Mouse (Mus musculus) liver, postnatal 0 days (tissue): ENCODE data around the gene Gm20388. TPM values are rescaled to one million over a fixed set of nuclear protein-coding genes. Genes with fewer than 3 reads are reported as not detected.
A peak's percentile ranks its signal among the peaks of the same experiment; 100 is the strongest.

Experiments
- ATAC-seq: fragments of 200-750 bp; cut with Nextera tagmentation; 2 replicates; pipeline ENCODE4 v1.8.0; 2017; ENCODE audit warnings: mild to moderate bottlenecking, moderate library complexity
- DNase-seq: peaks from one replicate; pipeline ENCODE4 v3.0.0-alpha.2; 2016
- H3K27ac ChIP-seq: fragments of 300-500 bp; sonication (generic); 2 replicates; pipeline ENCODE4 v1.5.1; 2014; ENCODE audit warnings: antibody characterized with exemption, moderate library complexity, mild to moderate bottlenecking, low read depth
- H3K27me3 ChIP-seq: fragments of 300-500 bp; sonication (generic); 2 replicates; pipeline ENCODE4 v1.6.1; 2014; ENCODE audit warnings: low read length, control low read depth, mixed read lengths; ENCODE audit not compliant: insufficient read depth
- H3K36me3 ChIP-seq: fragments of 300-500 bp; sonication (generic); replicated peaks from 2 replicates; pipeline ENCODE4 v1.6.1; 2014; ENCODE audit warnings: mild to moderate bottlenecking, control low read depth, low read length, moderate library complexity, mixed read lengths; ENCODE audit not compliant: insufficient read depth
- H3K4me1 ChIP-seq: fragments of 300-500 bp; sonication (generic); 2 replicates; pipeline ENCODE4 v1.6.1; 2014; ENCODE audit warnings: antibody characterized with exemption, mild to moderate bottlenecking, control low read depth; ENCODE audit not compliant: insufficient read depth
- H3K4me2 ChIP-seq: fragments of 300-500 bp; sonication (generic); 2 replicates; pipeline ENCODE4 v1.6.1; 2014; ENCODE audit warnings: low read depth, mild to moderate bottlenecking, low read length, moderate library complexity, mixed read lengths
- H3K4me3 ChIP-seq: fragments of 300-500 bp; sonication (generic); 2 replicates; pipeline ENCODE4 v1.5.1; 2014; ENCODE audit warnings: low read depth, low read length
- H3K9ac ChIP-seq: fragments of 300-500 bp; sonication (generic); replicated peaks from 2 replicates; pipeline ENCODE4 v1.6.1; 2014; ENCODE audit warnings: mild to moderate bottlenecking, moderate library complexity
- H3K9me3 ChIP-seq: fragments of 300-500 bp; sonication (generic); 2 replicates; pipeline ENCODE4 v1.6.1; 2016; ENCODE audit warnings: mild to moderate bottlenecking, control low read depth, low read length, mixed read lengths
- CTCF ChIP-seq: sonication (generic); IDR thresholded peaks from 2 replicates; pipeline ENCODE4 v1.5.1; 2016; ENCODE audit warnings: antibody characterized with exemption, low read depth
- EP300 ChIP-seq: IDR thresholded peaks from 2 replicates; pipeline ENCODE4 v1.6.1; 2016; ENCODE audit warnings: antibody characterized with exemption, low read depth, mild to moderate bottlenecking
- WGBS: fragments of 180-500 bp; shearing (Covaris S2); extraction: QIAGEN DNeasy Blood & Tissue Kit; methylation state at CpG from one replicate; pipeline ENCODE4 v1.1.7; 2014; ENCODE audit not compliant: insufficient replicate concordance; 5-methylcytosine and 5-hydroxymethylcytosine counted together
- polyA plus RNA-seq: library from polyadenylated mRNA; unstranded; fragments of >200 nt; fragmentation: Nextera tagmentation; extraction: Ambion mirVana; gene quantifications from 2 replicates; pipeline ENCODE4 v1.2.1, GENCODE M21; 2015

The Gm20388 gene
- polyA plus RNA-seq, 1 experiment from 2014 or later = not detected

- DNase-seq (no peak), ATAC-seq (peak; percentile 87)
- Histone ChIP-seq H3K27ac (peak overlapping the region; percentile 60), H3K4me3 (no peak overlapping the region), H3K27me3 (no peaks in the 10 kb centered on the region), H3K9me3 (peaks cover 5% of the 10 kb centered on the region; the same call in 1 of the 2 replicates), H3K9ac (no peak overlapping the region), H3K36me3 (no peaks in the 10 kb centered on the region), H3K4me2 (no peak overlapping the region), H3K4me1 (no peaks in the 10 kb centered on the region)
- WGBS = 73% methylated on average over 5 of the region's 5 CpGs
- TF ChIP-seq CTCF (no peak), EP300 (no peak)
Measured at GRCm38 (mm10) chr8:120243916-120244451, 333.3 kb downstream of the Gm20388 start.

DNA sequence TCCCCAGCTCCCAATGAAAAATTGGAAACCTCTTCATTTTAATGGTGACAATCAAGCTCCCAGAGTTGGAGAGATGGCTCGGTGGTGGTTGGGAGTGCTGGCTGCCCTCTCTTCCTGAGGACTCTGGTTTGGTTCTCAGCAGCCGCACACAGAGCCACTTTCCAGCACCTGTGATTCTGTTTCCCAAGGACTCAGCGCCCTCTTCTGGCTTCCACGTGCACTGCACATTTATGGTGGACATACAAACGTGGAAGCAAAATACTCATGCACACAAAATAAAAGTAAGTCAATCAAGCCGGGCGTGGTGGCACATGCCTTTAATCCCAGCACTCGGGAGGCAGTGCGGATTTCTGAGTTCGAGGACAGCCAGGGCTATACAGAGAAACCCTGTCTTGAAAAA is 333.9 kb downstream of the Gm20388 start:
- 87% methylated on average over 10 of the region's 10 CpGs for WGBS
- DNase-seq (no peak), ATAC-seq (no peak)
- H3K4me2 ChIP-seq = no peak overlapping the region
- 0 out of 2 replicates have a peak overlapping the region, but pooled peaks have one; percentile 34 for H3K27ac ChIP-seq
- H3K4me3 ChIP-seq = no peak overlapping the region
- H3K9me3 ChIP-seq = peaks cover 5% of the 10 kb centered on the region; the same call in 1 of the 2 replicates
- H3K36me3 ChIP-seq = no peaks in the 10 kb centered on the region
- no peaks in the 10 kb centered on the region for H3K27me3 ChIP-seq
- TF ChIP-seq CTCF = peak; percentile 42
- no peak for TF ChIP-seq EP300
- H3K4me1 ChIP-seq = no peaks in the 10 kb centered on the region
- H3K9ac ChIP-seq = no peak overlapping the region

DNA sequence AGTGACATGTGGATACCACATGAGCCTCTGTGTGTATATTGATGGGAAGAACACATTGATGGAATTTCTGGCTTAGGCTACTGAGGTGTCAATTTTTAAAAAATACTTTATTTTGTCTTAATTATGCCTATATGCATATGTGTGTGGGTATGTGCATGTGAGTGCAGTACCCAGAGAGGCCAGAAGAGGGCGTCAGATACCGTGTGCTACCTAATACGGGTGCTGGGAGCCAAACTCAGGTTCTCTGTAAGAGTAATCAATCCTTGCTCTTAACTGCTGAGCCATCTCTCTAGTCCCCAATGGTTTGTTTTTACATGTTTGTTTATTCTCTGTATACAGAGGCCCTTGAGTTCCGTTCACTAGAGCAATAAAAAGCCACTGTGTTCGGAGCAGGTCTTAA is 337.0 kb downstream of the Gm20388 start:
- Histone ChIP-seq H3K4me3 (no peak overlapping the region), H3K27ac (no peak overlapping the region), H3K4me1 (no peaks in the 10 kb centered on the region), H3K4me2 (no peak overlapping the region), H3K9ac (no peak overlapping the region), H3K36me3 (no peaks in the 10 kb centered on the region), H3K27me3 (no peaks in the 10 kb centered on the region), H3K9me3 (peaks cover 5% of the 10 kb centered on the region; the same call in 1 of the 2 replicates)
- 76% methylated on average over 5 of the region's 5 CpGs for WGBS
- TF ChIP-seq CTCF = peak; percentile 50
- TF ChIP-seq EP300 = no peak
- ATAC-seq (no peak), DNase-seq (no peak)

- Histone ChIP-seq H3K4me2 (no peak overlapping the region), H3K4me1 (no peaks in the 10 kb centered on the region), H3K9ac (no peak overlapping the region), H3K27me3 (no peaks in the 10 kb centered on the region), H3K9me3 (peaks cover 5% of the 10 kb centered on the region; the same call in 1 of the 2 replicates), H3K36me3 (no peaks in the 10 kb centered on the region), H3K4me3 (no peak overlapping the region), H3K27ac (no peak overlapping the region)
- DNase-seq (no peak), ATAC-seq (no peak)
- WGBS = 77% methylated on average over 7 of the region's 7 CpGs
- TF ChIP-seq CTCF = no peak
- TF ChIP-seq EP300 = no peak
Measured at GRCm38 (mm10) chr8:120248031-120248430, 337.4 kb downstream of the Gm20388 start.

- H3K36me3 ChIP-seq = no peaks in the 10 kb centered on the region
- no peak overlapping the region for H3K4me2 ChIP-seq
- H3K9me3 ChIP-seq = peaks cover 5% of the 10 kb centered on the region; the same call in 1 of the 2 replicates
- H3K27me3 ChIP-seq = no peaks in the 10 kb centered on the region
- no peak for DNase-seq
- WGBS = 79% methylated on average over 4 of the region's 4 CpGs
- no peaks in the 10 kb centered on the region for H3K4me1 ChIP-seq
- H3K4me3 ChIP-seq = no peak overlapping the region
- no peak overlapping the region for H3K9ac ChIP-seq
- no peak for ATAC-seq
- no peak overlapping the region for H3K27ac ChIP-seq
- TF ChIP-seq CTCF = no peak
- TF ChIP-seq EP300 = no peak
Measured at GRCm38 (mm10) chr8:120248451-120248850, 337.8 kb downstream of the Gm20388 start.

DNA sequence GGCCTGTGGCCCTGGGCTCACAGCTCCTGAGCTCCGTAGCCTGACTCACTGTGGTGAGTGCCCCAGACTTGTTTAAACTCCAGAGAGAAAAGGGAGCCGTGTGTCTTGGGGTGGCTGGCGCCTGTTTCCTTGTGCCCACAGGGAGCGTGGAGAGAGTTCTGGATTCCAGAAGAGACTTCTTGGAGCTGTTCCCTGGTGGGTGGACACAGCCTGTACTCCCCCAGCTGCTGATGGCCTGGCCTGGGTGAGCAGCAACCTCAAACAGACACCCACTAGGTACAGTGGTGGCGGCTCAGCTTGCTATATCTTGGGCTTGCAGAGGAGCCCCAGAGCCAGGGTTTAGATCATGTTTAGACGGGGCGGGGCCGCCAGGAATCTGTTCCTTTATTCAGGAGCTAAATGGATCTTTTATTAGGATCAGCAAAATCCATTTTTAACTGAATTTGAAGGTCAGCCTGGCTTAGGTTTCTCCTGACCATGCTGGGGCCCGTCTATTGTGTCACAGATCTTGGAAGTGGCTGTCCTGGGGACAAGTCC is 339.2 kb downstream of the Gm20388 start:
- Histone ChIP-seq H3K9ac (no peak overlapping the region), H3K36me3 (no peaks in the 10 kb centered on the region), H3K9me3 (no peaks in the 10 kb centered on the region), H3K4me3 (no peak overlapping the region), H3K4me2 (no peak overlapping the region), H3K27me3 (no peaks in the 10 kb centered on the region), H3K4me1 (no peaks in the 10 kb centered on the region), H3K27ac (no peak overlapping the region)
- no peak for DNase-seq
- 81% methylated on average over 9 of the region's 9 CpGs for WGBS
- no peak for ATAC-seq
- TF ChIP-seq CTCF = no peak
- TF ChIP-seq EP300 = no peak
